Mouse (Mus musculus): ENCODE results near the gene Prss2.

- TF ChIP-seq CTCF (IDR thresholded peaks at IDR 0.05; ENCODE audit: extremely low read depth, insufficient read depth, low read length) (no peak), POLR2A (IDR thresholded peaks at IDR 0.05; ENCODE audit: extremely low read depth, insufficient read depth, low read length) (no peak)
Measured at GRCm38 (mm10) chr6:41541746-41542145, 20.2 kb downstream of the Prss2 start.
